Comparison of ENCODE assay signal across 9 mouse cellular contexts in the genomic region with DNA sequence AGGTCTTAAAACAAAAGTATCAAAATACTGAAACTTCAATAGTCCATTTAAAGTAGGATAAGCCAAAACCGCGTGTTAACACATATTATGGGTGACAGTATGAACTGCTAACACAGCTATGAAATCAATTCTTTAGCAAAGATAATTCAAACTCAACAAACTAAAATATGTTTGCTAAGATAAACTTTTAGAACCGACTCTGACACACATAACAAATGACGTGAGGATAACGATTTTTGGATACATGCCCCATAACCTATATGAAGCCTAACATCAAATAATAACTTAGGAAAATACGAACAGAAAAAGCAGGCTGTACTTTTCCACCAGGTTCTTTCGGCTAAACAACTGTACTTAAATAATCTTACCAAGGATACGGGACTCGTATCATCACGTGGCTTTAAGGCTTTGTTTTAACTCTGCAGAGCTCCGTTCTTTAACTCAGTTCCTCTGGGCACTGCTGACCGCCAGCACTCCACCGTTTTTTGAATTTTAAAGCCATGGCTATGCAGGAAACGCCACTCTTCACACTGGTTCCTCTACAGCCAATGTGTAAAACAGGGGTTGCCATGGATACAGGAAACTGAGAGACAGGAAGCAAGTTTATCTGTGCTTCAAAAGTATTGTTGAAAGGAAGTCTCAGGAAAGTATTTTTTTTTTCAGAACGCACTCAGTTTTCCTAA.
A peak's percentile ranks its signal among the peaks of the same experiment; 100 is the strongest.
DNase-seq lines count a peak whose midpoint lies in the region; ATAC-seq and TF ChIP-seq lines count a peak whose summit lies in the region.
"Had no signal": no experiment of that assay in that cellular context is flagged by ENCODE, and none has a peak within 500 bp of the region (broad histone marks: within the 10 kb centered on the region; RNA-seq: fewer than 3 reads in every experiment).

No protein-coding gene starts in this region.

- DNase-seq in gastrocnemius, adult 2 months, result no peak
- DNase-seq in gastrocnemius, postnatal 4 days (ENCODE audit: low spot score in 2 of 2), result no peak
- DNase-seq in T-cell, adult 2 months (ENCODE audit: low spot score), result peak; percentile 73
- DNase-seq in heart, adult 11 months, result peak; percentile 98
- DNase-seq in cerebellum, postnatal 4 days (ENCODE audit: low spot score in 2 of 2), result no peak
- no peak for DNase-seq in urinary bladder, adult 2 months (ENCODE audit: low spot score)

- no peaks in the 10 kb centered on the region for H3K4me1 ChIP-seq in kidney, embryonic 15.5 days
- H3K4me1 ChIP-seq in megakaryocyte, embryonic 14.5 days, result peaks cover 59% of the 10 kb centered on the region

- TF ChIP-seq CTCF in gastrocnemius, adult 2 months (IDR thresholded peaks at IDR 0.05), result no peak

- 60% methylated on average over 15 of the region's 15 CpGs for WGBS in kidney, embryonic 15.5 days

- intact Hi-C loops in gastrocnemius, adult 2 months (cut with DNase I), result no loop called here

- no peaks in the 10 kb centered on the region for H3K27me3 ChIP-seq in kidney, embryonic 15.5 days
- H3K27me3 ChIP-seq in megakaryocyte, embryonic 14.5 days (replicated peaks), result no peaks in the 10 kb centered on the region
- H3K27me3 ChIP-seq: Patski had no signal

- H3K27ac ChIP-seq in gastrocnemius, adult 2 months, result peak overlapping the region; percentile 68
- peak overlapping the region; percentile 19; the same call in 1 of the 2 replicates for H3K27ac ChIP-seq in kidney, embryonic 15.5 days

- H3K9ac ChIP-seq in kidney, embryonic 15.5 days, result no peak overlapping the region

- peaks cover 21% of the 10 kb centered on the region for H3K36me3 ChIP-seq in kidney, embryonic 15.5 days
- peaks cover 37% of the 10 kb centered on the region for H3K36me3 ChIP-seq in megakaryocyte, embryonic 14.5 days (replicated peaks; ENCODE audit: low read length)

- peak; percentile 87 for ATAC-seq in kidney, embryonic 15.5 days (replicated peaks; ENCODE audit: low FRiP score)
- ATAC-seq: Patski had no signal

- peak overlapping the region; percentile 57 for H3K4me3 ChIP-seq in gastrocnemius, adult 2 months
- peak overlapping the region; percentile 28 for H3K4me3 ChIP-seq in kidney, embryonic 15.5 days (replicated peaks)
- peak overlapping the region; percentile 91 for H3K4me3 ChIP-seq in megakaryocyte, embryonic 14.5 days (replicated peaks)

- H3K9me3 ChIP-seq in kidney, embryonic 15.5 days (replicated peaks), result no peaks in the 10 kb centered on the region
- no peaks in the 10 kb centered on the region for H3K9me3 ChIP-seq in megakaryocyte, embryonic 14.5 days

- H3K4me2 ChIP-seq in kidney, embryonic 15.5 days, result no peak overlapping the region

Comparison
In these comparisons a context has a peak if more than half of its experiments do, and no peak if none do; other contexts are left out.
1. DNase-seq: peak in T-cell, adult 2 months (single experiment) and heart, adult 11 months (single experiment); none in gastrocnemius, adult 2 months (single experiment), gastrocnemius, postnatal 4 days (0 of 2), cerebellum, postnatal 4 days (0 of 2) and urinary bladder, adult 2 months (single experiment).
2. H3K4me3 ChIP-seq: peak in every context shown above with its lines; median percentile 91 in megakaryocyte, embryonic 14.5 days; 57 in gastrocnemius, adult 2 months; 28 in kidney, embryonic 15.5 days.